Mouse (Mus musculus): ENCODE measurements around the gene Plcb4. TPM values are rescaled to one million over a fixed set of nuclear protein-coding genes. Genes with fewer than 3 reads are reported as not detected.

Plcb4 gene
- polyA plus RNA-seq, 1 experiment from 2014 or later, result 33.8 TPM

DNA sequence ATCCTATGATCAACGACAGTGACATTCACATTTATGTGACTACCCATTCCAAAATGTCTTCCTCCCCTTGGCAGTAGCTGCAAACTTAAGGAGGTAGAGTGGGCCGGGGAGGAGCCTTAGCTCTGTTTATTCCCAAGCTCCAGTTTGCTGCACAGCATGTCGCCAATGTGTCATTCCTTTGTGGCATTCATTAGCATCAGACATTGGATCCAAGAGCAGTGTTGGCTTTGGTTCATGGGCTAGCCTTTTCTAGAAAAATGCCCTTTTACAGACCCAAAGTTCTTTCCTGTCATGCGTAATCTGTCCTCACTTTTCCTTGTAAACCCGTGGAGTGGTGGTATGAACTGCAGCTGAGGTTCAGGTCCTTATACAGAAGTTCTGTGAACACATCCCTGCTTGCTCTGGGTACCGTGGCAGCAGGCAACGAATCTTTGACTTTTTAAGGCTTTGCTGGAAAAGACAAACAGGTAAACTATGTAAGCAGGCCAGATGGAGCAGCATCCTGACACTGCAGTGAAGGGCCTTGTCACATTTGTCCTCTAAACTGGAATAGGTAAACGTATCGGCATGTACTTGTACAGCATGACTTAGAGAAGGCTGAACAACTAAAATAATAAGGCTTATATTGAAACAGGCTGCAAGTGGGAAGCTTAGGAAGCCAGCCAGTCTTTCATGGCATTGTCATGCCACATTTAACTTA is 270.4 kb downstream of the Plcb4 start:
- Histone ChIP-seq H3K27me3 (ENCODE audit: control insufficient read depth, insufficient read depth, low read length) (no peaks in the 10 kb centered on the region), H3K4me2 (no peak overlapping the region), H3K9me3 (replicated peaks; ENCODE audit: control insufficient read depth, low read length) (no peaks in the 10 kb centered on the region), H3K4me1 (ENCODE audit: control insufficient read depth, insufficient read depth, low read length) (no peaks in the 10 kb centered on the region), H3K9ac (ENCODE audit: low read depth, low read length) (no peak overlapping the region), H3K36me3 (ENCODE audit: control insufficient read depth, insufficient read depth, low read length) (no peaks in the 10 kb centered on the region), H3K27ac (ENCODE audit: low read depth, low read length) (no peak overlapping the region), H3K4me3 (ENCODE audit: low read depth, low read length) (no peak overlapping the region)
- 80% methylated on average over 9 of the region's 9 CpGs for WGBS (ENCODE audit: insufficient replicate concordance)
- no peak for ATAC-seq (replicated peaks; ENCODE audit: insufficient number of reproducible peaks, low FRiP score, low TSS enrichment)

DNA sequence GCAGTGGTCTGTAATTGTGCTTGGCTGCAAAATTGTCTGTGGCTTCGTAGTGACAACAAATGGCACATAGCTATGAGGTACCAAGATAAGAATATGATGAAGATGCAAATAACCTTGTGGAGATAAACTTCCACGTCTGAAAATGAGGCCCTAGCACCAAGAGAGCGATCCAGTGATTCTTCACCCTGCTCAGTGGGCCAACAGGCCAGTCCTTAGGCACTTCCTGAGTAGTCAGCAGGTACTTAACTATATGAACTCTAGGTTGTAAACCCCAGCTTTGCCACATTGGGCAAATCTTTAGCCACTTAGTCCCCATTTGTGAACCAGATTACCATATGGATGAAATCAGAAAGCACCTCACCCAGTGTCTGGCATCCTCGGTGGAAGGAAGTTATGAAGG is 271.9 kb downstream of the Plcb4 start:
- Histone ChIP-seq H3K9ac (ENCODE audit: low read depth, low read length) (no peak overlapping the region), H3K36me3 (ENCODE audit: control insufficient read depth, insufficient read depth, low read length) (no peaks in the 10 kb centered on the region), H3K4me3 (ENCODE audit: low read depth, low read length) (no peak overlapping the region), H3K4me1 (ENCODE audit: control insufficient read depth, insufficient read depth, low read length) (no peaks in the 10 kb centered on the region), H3K9me3 (replicated peaks; ENCODE audit: control insufficient read depth, low read length) (no peaks in the 10 kb centered on the region), H3K4me2 (no peak overlapping the region), H3K27me3 (ENCODE audit: control insufficient read depth, insufficient read depth, low read length) (no peaks in the 10 kb centered on the region), H3K27ac (ENCODE audit: low read depth, low read length) (no peak overlapping the region)
- ATAC-seq (replicated peaks; ENCODE audit: insufficient number of reproducible peaks, low FRiP score, low TSS enrichment), result no peak
- 76% methylated on average over 4 of the region's 4 CpGs for WGBS (ENCODE audit: insufficient replicate concordance)

DNA sequence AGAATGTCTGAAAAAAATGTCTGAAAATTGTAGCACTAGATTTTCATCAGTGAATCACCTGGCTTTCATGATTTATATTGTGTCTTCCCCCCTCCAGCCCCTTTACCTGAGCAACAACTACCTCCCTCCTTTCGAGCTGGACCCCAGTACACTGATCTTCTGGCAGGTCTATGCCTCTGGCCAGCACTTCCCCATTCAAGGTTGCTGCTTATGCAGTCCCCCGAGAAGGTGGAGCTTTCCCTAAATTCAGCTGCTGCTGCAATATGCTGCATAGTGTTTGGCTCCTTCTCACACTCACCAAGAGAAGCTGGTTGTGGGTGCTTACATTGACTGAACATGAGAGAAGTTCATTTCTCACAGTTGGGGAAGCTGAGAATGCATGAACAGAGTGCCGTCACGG is 273.8 kb downstream of the Plcb4 start:
- Histone ChIP-seq H3K4me3 (ENCODE audit: low read depth, low read length) (no peak overlapping the region), H3K27me3 (ENCODE audit: control insufficient read depth, insufficient read depth, low read length) (no peaks in the 10 kb centered on the region), H3K9me3 (replicated peaks; ENCODE audit: control insufficient read depth, low read length) (no peaks in the 10 kb centered on the region), H3K9ac (ENCODE audit: low read depth, low read length) (no peak overlapping the region), H3K27ac (ENCODE audit: low read depth, low read length) (no peak overlapping the region), H3K36me3 (ENCODE audit: control insufficient read depth, insufficient read depth, low read length) (no peaks in the 10 kb centered on the region), H3K4me1 (ENCODE audit: control insufficient read depth, insufficient read depth, low read length) (peaks cover 5% of the 10 kb centered on the region; the same call in 1 of the 2 replicates), H3K4me2 (no peak overlapping the region)
- WGBS (ENCODE audit: insufficient replicate concordance), result 84% methylated on average over 4 of the region's 4 CpGs
- ATAC-seq (replicated peaks; ENCODE audit: insufficient number of reproducible peaks, low FRiP score, low TSS enrichment), result no peak

- H3K27ac ChIP-seq (ENCODE audit: low read depth, low read length), result no peak overlapping the region; the same call in 1 of the 2 replicates
- H3K4me1 ChIP-seq (ENCODE audit: control insufficient read depth, insufficient read depth, low read length), result peaks cover 7% of the 10 kb centered on the region; the same call in 1 of the 2 replicates
- no peaks in the 10 kb centered on the region for H3K9me3 ChIP-seq (replicated peaks; ENCODE audit: control insufficient read depth, low read length)
- ATAC-seq (replicated peaks; ENCODE audit: insufficient number of reproducible peaks, low FRiP score, low TSS enrichment), result no peak
- H3K4me2 ChIP-seq, result no peak overlapping the region
- no peaks in the 10 kb centered on the region for H3K27me3 ChIP-seq (ENCODE audit: control insufficient read depth, insufficient read depth, low read length)
- no peaks in the 10 kb centered on the region for H3K36me3 ChIP-seq (ENCODE audit: control insufficient read depth, insufficient read depth, low read length)
- 67% methylated on average over 6 of the region's 6 CpGs for WGBS (ENCODE audit: insufficient replicate concordance)
- no peak overlapping the region for H3K4me3 ChIP-seq (ENCODE audit: low read depth, low read length)
- H3K9ac ChIP-seq (ENCODE audit: low read depth, low read length), result no peak overlapping the region
Measured at GRCm38 (mm10) chr2:135936376-135936775, 277.6 kb downstream of the Plcb4 start.

DNA sequence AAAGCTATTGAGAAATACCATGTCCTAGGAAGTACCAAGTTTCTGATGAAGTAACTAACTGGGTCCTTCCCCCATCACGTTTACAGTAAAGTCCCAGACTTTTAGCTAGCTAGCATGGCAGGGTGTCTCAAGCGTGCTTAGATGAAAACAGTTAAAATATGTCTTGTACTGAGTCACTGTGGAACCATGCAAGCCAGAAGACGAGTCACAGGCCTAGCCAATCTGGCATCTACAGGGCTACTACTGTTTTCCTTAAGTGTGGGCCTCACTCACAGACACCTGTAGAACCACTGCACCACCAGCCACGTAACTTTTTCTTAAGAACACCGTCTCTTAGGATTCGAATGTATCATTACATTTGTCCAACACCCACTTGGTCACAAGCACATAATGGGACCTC is 278.8 kb downstream of the Plcb4 start:
- no peaks in the 10 kb centered on the region for H3K27me3 ChIP-seq (ENCODE audit: control insufficient read depth, insufficient read depth, low read length)
- H3K9me3 ChIP-seq (replicated peaks; ENCODE audit: control insufficient read depth, low read length), result no peaks in the 10 kb centered on the region
- ATAC-seq (replicated peaks; ENCODE audit: insufficient number of reproducible peaks, low FRiP score, low TSS enrichment), result no peak
- no peak overlapping the region for H3K4me2 ChIP-seq
- H3K27ac ChIP-seq (ENCODE audit: low read depth, low read length), result no peak overlapping the region
- H3K36me3 ChIP-seq (ENCODE audit: control insufficient read depth, insufficient read depth, low read length), result no peaks in the 10 kb centered on the region
- H3K4me3 ChIP-seq (ENCODE audit: low read depth, low read length), result no peak overlapping the region
- H3K9ac ChIP-seq (ENCODE audit: low read depth, low read length), result no peak overlapping the region
- WGBS (ENCODE audit: insufficient replicate concordance), result 79% methylated on average over 6 of the region's 6 CpGs
- peaks cover 7% of the 10 kb centered on the region; the same call in 1 of the 2 replicates for H3K4me1 ChIP-seq (ENCODE audit: control insufficient read depth, insufficient read depth, low read length)

- H3K36me3 ChIP-seq (ENCODE audit: control insufficient read depth, insufficient read depth, low read length), result no peaks in the 10 kb centered on the region
- no peak overlapping the region for H3K4me2 ChIP-seq
- H3K27me3 ChIP-seq (ENCODE audit: control insufficient read depth, insufficient read depth, low read length), result no peaks in the 10 kb centered on the region
- no peak for ATAC-seq (replicated peaks; ENCODE audit: insufficient number of reproducible peaks, low FRiP score, low TSS enrichment)
- no peak overlapping the region for H3K27ac ChIP-seq (ENCODE audit: low read depth, low read length)
- no peak overlapping the region for H3K4me3 ChIP-seq (ENCODE audit: low read depth, low read length)
- 52% methylated on average over 9 of the region's 9 CpGs for WGBS (ENCODE audit: insufficient replicate concordance)
- peaks cover 7% of the 10 kb centered on the region; the same call in 1 of the 2 replicates for H3K4me1 ChIP-seq (ENCODE audit: control insufficient read depth, insufficient read depth, low read length)
- H3K9ac ChIP-seq (ENCODE audit: low read depth, low read length), result no peak overlapping the region
- H3K9me3 ChIP-seq (replicated peaks; ENCODE audit: control insufficient read depth, low read length), result no peaks in the 10 kb centered on the region
Measured at GRCm38 (mm10) chr2:135939933-135940332, 281.1 kb downstream of the Plcb4 start.

DNA sequence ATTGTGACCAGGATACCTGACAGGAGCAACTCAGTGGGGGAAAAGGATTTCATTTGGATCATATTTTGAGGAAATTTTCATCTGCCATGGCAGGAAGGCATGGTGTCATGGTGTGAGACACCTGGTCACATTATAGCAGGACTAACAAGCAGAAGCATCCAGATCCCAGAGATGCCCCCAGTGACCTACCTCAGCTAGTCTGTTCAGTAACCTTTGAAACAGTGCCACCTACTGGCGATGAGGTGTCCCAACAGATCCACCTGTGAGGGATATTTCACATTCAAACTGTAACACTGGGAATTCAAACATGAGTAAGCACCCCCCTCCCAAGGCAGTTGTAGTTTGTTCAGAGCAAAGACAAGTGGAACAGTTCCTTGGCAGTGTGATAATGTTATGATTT is 289.0 kb downstream of the Plcb4 start:
- H3K4me2 ChIP-seq, result no peak overlapping the region
- no peak overlapping the region for H3K27ac ChIP-seq (ENCODE audit: low read depth, low read length)
- no peak overlapping the region for H3K4me3 ChIP-seq (ENCODE audit: low read depth, low read length)
- WGBS (ENCODE audit: insufficient replicate concordance), result 59% methylated on average over 1 of the region's 1 CpGs
- peaks cover 4% of the 10 kb centered on the region; the same call in 1 of the 2 replicates for H3K9me3 ChIP-seq (replicated peaks; ENCODE audit: control insufficient read depth, low read length)
- no peak for ATAC-seq (replicated peaks; ENCODE audit: insufficient number of reproducible peaks, low FRiP score, low TSS enrichment)
- 0 out of 2 replicates have a peak, but pooled peaks cover 4% of the 10 kb centered on the region for H3K36me3 ChIP-seq (ENCODE audit: control insufficient read depth, insufficient read depth, low read length)
- H3K9ac ChIP-seq (ENCODE audit: low read depth, low read length), result no peak overlapping the region
- no peaks in the 10 kb centered on the region for H3K4me1 ChIP-seq (ENCODE audit: control insufficient read depth, insufficient read depth, low read length)
- no peaks in the 10 kb centered on the region for H3K27me3 ChIP-seq (ENCODE audit: control insufficient read depth, insufficient read depth, low read length)

GRCm38 (mm10) chr2:135954760-135955548 is 296.1 kb downstream of the Plcb4 start:
- Histone ChIP-seq H3K4me3 (ENCODE audit: low read depth, low read length) (no peak overlapping the region), H3K4me1 (ENCODE audit: control insufficient read depth, insufficient read depth, low read length) (no peaks in the 10 kb centered on the region), H3K36me3 (ENCODE audit: control insufficient read depth, insufficient read depth, low read length) (no peaks in the 10 kb centered on the region), H3K9me3 (replicated peaks; ENCODE audit: control insufficient read depth, low read length) (no peaks in the 10 kb centered on the region), H3K27me3 (ENCODE audit: control insufficient read depth, insufficient read depth, low read length) (0 out of 2 replicates have a peak, but pooled peaks cover 6% of the 10 kb centered on the region), H3K27ac (ENCODE audit: low read depth, low read length) (no peak overlapping the region), H3K9ac (ENCODE audit: low read depth, low read length) (no peak overlapping the region), H3K4me2 (no peak overlapping the region)
- no peak for ATAC-seq (replicated peaks; ENCODE audit: insufficient number of reproducible peaks, low FRiP score, low TSS enrichment)
- 72% methylated on average over 13 of the region's 13 CpGs for WGBS (ENCODE audit: insufficient replicate concordance)
